Mouse (Mus musculus): ENCODE measurements around the gene Rab25.

The Rab25 gene

GRCm38 (mm10) chr3:88503881-88504746, 44.0 kb downstream of the Rab25 start:
- DNase-seq (ENCODE audit: inconsistent age in 2 of 2, low spot score in 1 of 2) = peak in 1 of 2 experiments; percentile 54

GRCm38 (mm10) chr3:88503505-88503863, 44.6 kb downstream of the Rab25 start:
- peak in 1 of 2 experiments; percentile 91 for DNase-seq (ENCODE audit: inconsistent age in 2 of 2, low spot score in 1 of 2)

DNA sequence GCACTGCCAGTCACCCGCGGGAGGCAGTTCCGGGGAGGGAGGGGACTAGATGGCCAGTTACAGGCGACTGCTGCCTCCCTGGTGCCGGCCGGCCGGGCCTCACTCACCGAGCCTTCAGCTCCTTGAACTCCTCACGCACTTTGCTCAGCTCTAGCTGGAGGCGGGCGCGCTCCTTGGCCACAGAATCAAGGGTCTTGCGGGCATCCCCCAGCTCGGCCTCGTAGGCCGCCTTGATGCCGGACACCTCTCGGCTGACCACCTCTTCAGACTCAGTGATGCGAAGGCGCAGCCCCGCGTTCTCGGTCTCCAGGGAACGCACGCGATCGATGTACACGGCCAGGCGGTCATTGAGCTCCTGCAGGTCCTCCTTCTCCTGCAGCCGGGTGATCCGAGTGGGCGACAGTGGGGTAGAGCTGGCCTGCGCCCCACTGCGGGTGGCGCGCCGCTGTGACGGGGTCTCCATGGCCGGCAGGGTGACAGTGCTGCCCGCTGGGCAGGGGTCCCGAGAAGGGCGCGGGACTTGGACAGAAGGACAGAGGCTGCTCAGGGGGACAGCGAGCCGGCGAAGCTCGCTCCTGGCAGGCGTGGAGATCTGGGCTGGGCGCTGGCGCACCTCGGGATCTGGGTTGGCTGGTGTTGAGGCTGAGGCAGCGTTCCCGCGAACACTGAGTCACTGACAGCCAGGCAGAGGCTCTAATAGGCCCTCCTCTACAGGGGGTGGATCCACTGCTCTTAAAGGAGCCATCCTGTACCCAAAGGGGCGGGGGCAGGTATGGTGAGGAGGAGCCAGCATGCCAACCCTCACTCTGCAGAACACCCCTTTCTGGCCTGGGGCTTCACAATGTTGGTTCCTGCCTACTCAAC, 45.2 kb downstream of the Rab25 start:
- peak; percentile 96 to 98 for DNase-seq (ENCODE audit: inconsistent age in 2 of 2, low spot score in 1 of 2)

DNA sequence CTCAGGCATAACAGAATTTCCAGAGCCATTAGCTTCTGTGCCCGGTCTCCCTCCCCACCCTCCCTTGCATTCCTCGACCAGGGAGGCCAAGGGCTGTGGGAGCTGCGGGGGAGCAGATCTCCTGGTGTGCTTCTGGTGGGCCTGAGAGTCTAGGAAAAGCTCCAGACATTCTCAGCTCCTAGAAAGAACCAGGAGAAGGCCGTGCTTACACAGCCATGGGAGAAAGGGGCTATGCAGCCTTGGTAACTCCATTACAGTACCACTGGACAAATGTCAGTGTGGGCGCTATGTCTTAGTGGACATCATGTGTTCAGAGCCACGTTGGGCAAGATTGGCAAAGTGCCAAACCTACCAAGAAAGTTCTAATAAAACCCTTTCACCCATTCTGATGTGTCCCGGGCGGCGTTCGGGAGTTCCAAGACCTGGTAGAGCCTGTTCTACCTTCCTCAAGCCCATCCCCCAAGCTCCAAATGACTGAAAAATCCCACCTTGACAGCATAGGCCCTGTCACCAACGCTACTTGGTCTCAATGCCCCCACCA, 46.0 kb downstream of the Rab25 start:
- DNase-seq (ENCODE audit: inconsistent age in 2 of 2, low spot score in 1 of 2) = peak in 1 of 2 experiments; percentile 83

GRCm38 (mm10) chr3:88501366-88502030, 46.6 kb downstream of the Rab25 start:
- DNase-seq (ENCODE audit: inconsistent age in 2 of 2, low spot score in 1 of 2) = peak in 1 of 2 experiments; percentile 55

DNA sequence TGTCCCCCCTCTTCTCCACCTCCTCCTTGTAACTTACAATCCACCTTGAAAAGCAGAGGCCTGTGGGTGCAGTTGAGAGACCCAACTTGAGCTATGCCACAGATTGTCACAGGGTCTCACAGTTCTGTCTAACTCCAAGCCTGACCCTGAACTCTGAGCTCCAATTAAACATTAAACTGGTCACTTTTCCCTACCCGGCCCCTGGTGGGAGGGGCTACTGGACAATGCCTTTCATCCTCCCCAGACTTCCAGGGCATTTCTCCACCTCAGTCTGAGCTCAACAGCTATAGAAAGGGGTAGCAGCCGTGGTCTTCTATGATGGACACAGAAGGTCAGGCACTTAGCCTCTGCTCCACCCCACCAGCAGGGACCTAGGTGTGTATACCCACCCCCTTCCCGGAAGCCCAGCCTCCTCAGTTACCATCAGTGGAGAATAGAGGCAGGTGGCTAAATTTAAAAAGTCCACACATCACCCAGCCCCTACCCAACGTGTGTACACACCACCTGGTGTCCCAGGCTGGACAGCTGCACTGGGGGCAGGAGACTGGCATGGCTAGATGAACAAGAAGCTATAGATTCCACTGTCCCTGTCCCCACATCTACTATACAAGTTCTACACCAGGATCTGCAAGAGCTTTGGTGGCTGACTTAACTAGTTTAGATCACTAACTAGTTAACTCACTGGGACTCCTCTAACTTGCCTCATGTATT, 47.3 kb downstream of the Rab25 start:
- DNase-seq (ENCODE audit: inconsistent age in 2 of 2, low spot score in 1 of 2) = no peak

DNA sequence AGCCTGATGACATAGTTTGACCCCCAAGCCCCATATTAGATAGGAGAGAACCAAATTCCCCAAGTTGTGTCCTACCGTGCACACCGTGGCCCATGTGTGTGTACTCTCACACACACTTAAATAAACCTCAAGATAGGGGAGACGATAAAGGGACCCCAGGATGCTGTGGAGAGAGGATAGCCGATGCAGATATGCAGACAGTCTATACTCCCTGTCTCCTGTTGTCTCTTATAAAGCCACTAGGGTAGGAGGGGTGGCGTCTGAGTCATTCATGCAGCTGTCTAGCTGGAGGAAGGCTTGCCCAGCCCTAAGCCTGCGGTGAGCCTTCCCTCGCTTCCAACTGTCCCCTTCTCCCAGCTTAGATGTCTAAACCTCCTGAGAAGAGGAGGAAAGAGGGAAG, 48.0 kb downstream of the Rab25 start:
- DNase-seq (ENCODE audit: inconsistent age in 2 of 2, low spot score in 1 of 2) = no peak

- DNase-seq (ENCODE audit: inconsistent age in 2 of 2, low spot score in 1 of 2) = no peak
These were observed 48.5 kb downstream of the Rab25 start for GRCm38 (mm10) chr3:88499580-88499979.

GRCm38 (mm10) chr3:88495741-88496415, 52.2 kb downstream of the Rab25 start:
- peak; percentile 68 to 84 for DNase-seq (ENCODE audit: inconsistent age in 2 of 2, low spot score in 1 of 2)

- DNase-seq (ENCODE audit: inconsistent age in 2 of 2, low spot score in 1 of 2) = peak; percentile 91 to 95
These were observed 53.1 kb downstream of the Rab25 start for GRCm38 (mm10) chr3:88494836-88495628.

DNA sequence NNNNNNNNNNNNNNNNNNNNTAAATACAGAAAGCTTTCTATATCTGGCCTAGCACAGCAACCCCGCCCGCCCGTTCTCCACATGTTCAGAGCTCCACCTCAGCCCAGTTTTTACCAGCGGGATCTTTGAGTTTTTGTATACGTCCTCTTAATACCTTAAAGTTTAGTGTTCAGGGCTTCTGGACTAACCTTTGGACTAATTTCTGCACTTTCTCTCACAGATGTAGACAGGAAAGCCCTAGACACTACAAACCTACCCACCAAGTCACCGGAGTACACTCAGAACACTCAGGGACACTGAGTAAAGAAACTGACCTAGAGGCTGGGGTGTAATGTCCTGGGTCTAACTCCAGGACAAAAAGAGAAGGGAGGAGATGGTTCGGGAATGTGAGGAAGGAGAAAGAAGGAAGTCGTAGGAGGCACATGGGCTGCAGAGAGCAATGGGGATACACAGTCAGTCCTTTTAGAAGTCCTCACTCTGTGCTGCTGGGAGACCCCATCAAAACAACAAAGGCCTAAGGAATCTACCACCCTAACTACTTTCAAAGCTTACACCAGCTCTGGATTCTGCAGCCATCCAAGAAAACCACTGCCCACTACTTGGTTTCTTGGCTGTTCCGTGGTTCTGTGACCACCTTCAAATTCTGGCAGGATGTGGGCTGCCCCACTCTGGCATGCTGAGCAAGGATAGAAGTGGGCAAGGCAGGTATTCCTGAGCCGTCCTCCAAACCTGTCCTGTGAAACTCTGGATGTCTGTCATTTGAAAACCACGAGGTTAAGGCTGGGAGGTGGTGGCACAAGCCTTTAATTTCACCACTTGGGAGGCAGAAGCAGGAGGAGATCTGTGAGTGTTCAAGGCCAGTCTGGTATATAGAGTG, 54.2 kb downstream of the Rab25 start:
- peak in 1 of 2 experiments; percentile 67 for DNase-seq (ENCODE audit: inconsistent age in 2 of 2, low spot score in 1 of 2)
